Comparison of ENCODE assay signal across 17 mouse cellular contexts in the genomic region with DNA sequence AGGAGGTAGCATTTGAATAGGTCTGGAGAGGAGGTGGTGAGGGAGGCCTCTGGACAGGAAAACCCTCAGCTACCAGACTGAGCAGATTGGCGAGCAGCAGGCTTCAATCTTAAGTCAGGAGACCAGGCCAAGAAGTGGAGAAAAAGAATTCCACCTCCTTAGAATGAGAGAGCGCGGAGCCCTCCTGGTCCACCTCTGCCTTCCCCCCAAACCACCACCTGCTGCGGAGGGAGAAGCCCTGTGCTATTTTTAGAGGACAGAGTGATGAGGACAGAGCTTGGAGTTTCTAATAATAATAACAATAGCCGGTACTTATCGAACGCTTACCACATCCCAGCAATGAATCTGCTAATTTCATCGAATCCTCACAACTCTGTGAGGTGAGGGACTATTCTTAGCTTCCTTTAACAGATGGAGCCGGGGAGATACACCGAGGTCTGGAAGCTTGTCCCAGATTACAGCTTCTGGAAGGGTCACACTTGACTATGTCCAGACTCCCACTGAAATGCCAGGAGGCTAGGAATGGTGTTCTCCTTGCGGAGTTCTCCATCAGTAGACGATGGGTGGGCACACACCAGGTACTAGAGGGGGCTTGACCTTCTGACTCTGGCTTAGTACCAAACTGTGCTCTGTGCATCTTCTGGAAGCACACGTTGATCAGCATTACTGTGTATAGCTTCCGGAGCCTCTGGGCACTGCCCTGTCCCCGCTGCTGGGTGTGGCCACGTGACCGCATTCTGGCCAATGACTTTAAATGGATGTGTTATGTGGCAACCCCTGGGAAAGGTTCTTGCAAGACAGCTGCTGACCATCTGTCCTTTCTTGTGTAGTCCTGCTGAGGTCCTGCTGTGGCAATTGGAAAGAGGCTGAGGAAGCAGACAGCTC.
DNase-seq lines count a peak whose midpoint lies in the region; ATAC-seq lines count a peak whose summit lies in the region.
"Had no signal": no experiment of that assay in that cellular context is flagged by ENCODE, and none has a peak within 500 bp of the region (broad histone marks: within the 10 kb centered on the region; RNA-seq: fewer than 3 reads in every experiment).

No protein-coding gene starts in this region.

- no peak for ATAC-seq in midbrain, embryonic 14.5 days (ENCODE audit: low FRiP score, low TSS enrichment)
- ATAC-seq: forebrain, embryonic 13.5 days; liver, postnatal 0 days; midbrain, embryonic 13.5 days had no signal

- peaks cover 16% of the 10 kb centered on the region for H3K27me3 ChIP-seq in heart, embryonic 10.5 days (ENCODE audit: insufficient read depth, poor library complexity, severe bottlenecking)
- H3K27me3 ChIP-seq in midbrain, embryonic 14.5 days (ENCODE audit: control insufficient read depth, insufficient read depth, low read length): no peaks in the 10 kb centered on the region
- H3K27me3 ChIP-seq: forebrain, embryonic 13.5 days; midbrain, embryonic 13.5 days had no signal

- no peak for DNase-seq in heart, embryonic 10.5 days (ENCODE audit: low spot score)
- no peak for DNase-seq in heart, adult 9 months (ENCODE audit: low spot score in 2 of 2)
- peak; percentile 24 for DNase-seq in right cerebral cortex, adult 18-20 months
- no peak for DNase-seq in right cerebral cortex, postnatal 14 days
- DNase-seq in embryo, embryonic 11 days: peak; percentile 37
- no peak for DNase-seq in midbrain, embryonic 14.5 days
- no peak for DNase-seq in kidney, adult 8-10 months
- DNase-seq in adrenal gland, postnatal 25 days: no peak
- DNase-seq: B cell, adult 2 months; gastrocnemius, postnatal 36 days; kidney, adult 11 months; liver, postnatal 0 days had no signal

- peak overlapping the region; percentile 18; the same call in 1 of the 2 replicates for H3K4me3 ChIP-seq in heart, embryonic 10.5 days
- no peak overlapping the region for H3K4me3 ChIP-seq in midbrain, embryonic 14.5 days (replicated peaks; ENCODE audit: low read depth, low read length)
- H3K4me3 ChIP-seq: embryonic facial prominence, embryonic 10.5 days; forebrain, embryonic 13.5 days; layer of hippocampus, adult 2 months; limb, embryonic 10.5 days; midbrain, embryonic 13.5 days had no signal

- H3K27ac ChIP-seq in heart, embryonic 10.5 days: no peak overlapping the region
- H3K27ac ChIP-seq in midbrain, embryonic 14.5 days (replicated peaks; ENCODE audit: low read depth, low read length): no peak overlapping the region
- H3K27ac ChIP-seq: embryonic facial prominence, embryonic 10.5 days; forebrain, embryonic 13.5 days; layer of hippocampus, adult 2 months; limb, embryonic 10.5 days; midbrain, embryonic 13.5 days had no signal

- 64% methylated on average over 17 of the region's 17 CpGs for WGBS in heart, embryonic 10.5 days
- WGBS in midbrain, embryonic 14.5 days: 92% methylated on average over 17 of the region's 17 CpGs

- no peak overlapping the region for H3K4me2 ChIP-seq in midbrain, embryonic 14.5 days (ENCODE audit: low read length)
- H3K4me2 ChIP-seq: forebrain, embryonic 13.5 days; midbrain, embryonic 13.5 days had no signal

- no peak overlapping the region for H3K9ac ChIP-seq in midbrain, embryonic 14.5 days (replicated peaks; ENCODE audit: low read length)
- H3K9ac ChIP-seq: forebrain, embryonic 13.5 days; liver, postnatal 0 days; midbrain, embryonic 13.5 days had no signal

- H3K9me3 ChIP-seq in heart, embryonic 10.5 days: no peaks in the 10 kb centered on the region
- H3K9me3 ChIP-seq in midbrain, embryonic 14.5 days (ENCODE audit: control insufficient read depth, low read length): no peaks in the 10 kb centered on the region
- H3K9me3 ChIP-seq: embryonic facial prominence, embryonic 10.5 days; forebrain, embryonic 13.5 days; limb, embryonic 10.5 days; midbrain, embryonic 13.5 days had no signal

- peaks cover 14% of the 10 kb centered on the region; the same call in 1 of the 2 replicates for H3K4me1 ChIP-seq in heart, embryonic 10.5 days
- no peaks in the 10 kb centered on the region for H3K4me1 ChIP-seq in midbrain, embryonic 14.5 days (ENCODE audit: control insufficient read depth, insufficient read depth, low read length)

- no peaks in the 10 kb centered on the region for H3K36me3 ChIP-seq in heart, embryonic 10.5 days
- no peaks in the 10 kb centered on the region for H3K36me3 ChIP-seq in midbrain, embryonic 14.5 days (ENCODE audit: control insufficient read depth, insufficient read depth, low read length)
- H3K36me3 ChIP-seq: embryonic facial prominence, embryonic 10.5 days; limb, embryonic 10.5 days had no signal

Comparison
In these comparisons a context has a peak if more than half of its experiments do, and no peak if none do; other contexts are left out.
1. DNase-seq: peak in right cerebral cortex, adult 18-20 months (single experiment) and embryo, embryonic 11 days (single experiment); none in heart, embryonic 10.5 days (single experiment), heart, adult 9 months (0 of 2), right cerebral cortex, postnatal 14 days (single experiment), midbrain, embryonic 14.5 days (single experiment), kidney, adult 8-10 months (0 of 2) and adrenal gland, postnatal 25 days (single experiment).